7 mouse cellular contexts compared by ENCODE assay signal in genomic region chr19:40477445-40477941, GRCm38 (mm10). TPM values are rescaled to one million over a fixed set of nuclear protein-coding genes. Genes with fewer than 3 reads are reported as not detected.
DNase-seq lines count a peak whose midpoint lies in the region; ATAC-seq lines count a peak whose summit lies in the region.

No protein-coding gene starts in this region.

- peaks cover 24 to 41% of the 10 kb centered on the region in 2 experiments for H3K4me1 ChIP-seq in heart, embryonic 14.5 days (ENCODE audit: control insufficient read depth in 2 of 2, insufficient read depth in 2 of 2, low read length in 2 of 2)
- H3K4me1 ChIP-seq in stomach, embryonic 14.5 days (ENCODE audit: control insufficient read depth, insufficient read depth, low read length): peaks cover 18% of the 10 kb centered on the region

- ATAC-seq in heart, embryonic 14.5 days (ENCODE audit: insufficient number of reproducible peaks, insufficient read depth, low FRiP score, low read depth): peak; percentile 54
- no peak; the same call in 1 of the 2 replicates for ATAC-seq in stomach, embryonic 14.5 days (ENCODE audit: insufficient number of reproducible peaks, insufficient read depth, low FRiP score, low read depth)

- DNase-seq in urinary bladder, postnatal 14 days (ENCODE audit: low spot score): peak; percentile 39
- no peak for DNase-seq in urinary bladder, postnatal 10 days (ENCODE audit: low spot score)
- peak; percentile 64 to 73 for DNase-seq in kidney, postnatal 36 days
- DNase-seq in left cerebral cortex, adult 9 months (ENCODE audit: low spot score in 2 of 2): no peak
- no peak for DNase-seq in spleen, postnatal 4 days (ENCODE audit: low spot score in 2 of 2)

- H3K27me3 ChIP-seq in heart, embryonic 14.5 days (ENCODE audit: control insufficient read depth, insufficient read depth, low read length): no peaks in the 10 kb centered on the region
- no peaks in the 10 kb centered on the region for H3K27me3 ChIP-seq in stomach, embryonic 14.5 days (ENCODE audit: control insufficient read depth, insufficient read depth, low read length)

- H3K9me3 ChIP-seq in heart, embryonic 14.5 days (ENCODE audit: control insufficient read depth, low read length): no peaks in the 10 kb centered on the region
- H3K9me3 ChIP-seq in stomach, embryonic 14.5 days (ENCODE audit: control insufficient read depth, low read depth, low read length): no peaks in the 10 kb centered on the region

- H3K36me3 ChIP-seq in heart, embryonic 14.5 days (ENCODE audit: control insufficient read depth, insufficient read depth, low read length): no peaks in the 10 kb centered on the region
- H3K36me3 ChIP-seq in stomach, embryonic 14.5 days (ENCODE audit: control insufficient read depth, insufficient read depth, low read length): no peaks in the 10 kb centered on the region

- H3K27ac ChIP-seq in heart, embryonic 14.5 days (replicated peaks in 1 of 2; ENCODE audit: control insufficient read depth in 1 of 2, insufficient read depth in 1 of 2, low read depth in 2 of 2, low read length in 2 of 2): peak overlapping the region; percentile 15 to 75
- peak overlapping the region; percentile 71 for H3K27ac ChIP-seq in stomach, embryonic 14.5 days (ENCODE audit: low read length)

- 15% methylated on average over 5 of the region's 5 CpGs for WGBS in heart, embryonic 14.5 days
- 41% methylated on average over 5 of the region's 5 CpGs for WGBS in stomach, embryonic 14.5 days

- 0 out of 2 replicates have a peak overlapping the region, but pooled peaks have one; percentile 2 for H3K4me2 ChIP-seq in heart, embryonic 14.5 days (ENCODE audit: low read length)
- no peak overlapping the region for H3K4me2 ChIP-seq in stomach, embryonic 14.5 days (replicated peaks; ENCODE audit: low read depth, low read length)

- no peak overlapping the region for H3K4me3 ChIP-seq in heart, embryonic 14.5 days (ENCODE audit: control insufficient read depth in 1 of 2, insufficient read depth in 1 of 2, low read depth in 1 of 2, low read length in 2 of 2)
- H3K4me3 ChIP-seq in stomach, embryonic 14.5 days (ENCODE audit: low read depth, low read length): no peak overlapping the region

- H3K9ac ChIP-seq in heart, embryonic 14.5 days (ENCODE audit: low read length): peak overlapping the region; percentile 45; the same call in 1 of the 2 replicates
- no peak overlapping the region for H3K9ac ChIP-seq in stomach, embryonic 14.5 days (replicated peaks; ENCODE audit: low read depth, low read length)

RNA-seq across cellular contexts. Expression of gene Sorbs1, which starts 36.1 kb away (rescaled TPM):
- 109 and 122 TPM in 2 replicates for polyA plus RNA-seq in heart, embryonic 14.5 days (2014; fragmentation: Nextera tagmentation; extraction: Ambion mirVana)
- 84.0 and 89.5 TPM in 2 replicates for polyA plus RNA-seq in stomach, embryonic 14.5 days (2014; fragmentation: Nextera tagmentation; extraction: Ambion mirVana)

Comparison
In these comparisons a context has a peak if more than half of its experiments do, and no peak if none do; other contexts are left out.
1. DNase-seq: peak in urinary bladder, postnatal 14 days (single experiment) and kidney, postnatal 36 days (2 of 2); none in urinary bladder, postnatal 10 days (single experiment), left cerebral cortex, adult 9 months (0 of 2) and spleen, postnatal 4 days (0 of 2).